Mouse (Mus musculus) cerebellum, adult 11-12 months (tissue): ENCODE data around the gene Ryr1.
A peak's percentile ranks its signal among the peaks of the same experiment; 100 is the strongest.

ENCODE experiments used
- DNase-seq: peaks from one replicate; pipeline ENCODE4 v3.0.0; 2022

Ryr1 gene

GRCm38 (mm10) chr7:29124970-29125369 lies at the start of gene Ryr1:
Gene Ryr1, minus strand, starts transcription at chr7:29125179.
- DNase-seq: no peak

- DNase-seq: peak; percentile 38
Measured at GRCm38 (mm10) chr7:29172390-29173016, 47.5 kb upstream of the Ryr1 start.

- DNase-seq: no peak
Measured at GRCm38 (mm10) chr7:29171562-29172097, 46.7 kb upstream of the Ryr1 start.

GRCm38 (mm10) chr7:29170755-29171561 lies 46.0 kb upstream of the Ryr1 start:
- DNase-seq: peak; percentile 47

- DNase-seq: peak; percentile 79
Measured at GRCm38 (mm10) chr7:29170066-29170754, 45.2 kb upstream of the Ryr1 start, which contains the start of the genes Ggn and Spred3. Gene Ggn, plus strand, starts transcription at chr7:29170210. Gene Spred3, minus strand, starts transcription at chr7:29170411.

- peak; percentile 86 for DNase-seq
Measured at GRCm38 (mm10) chr7:29169231-29170065, 44.5 kb upstream of the Ryr1 start.

- DNase-seq: peak; percentile 74
Measured at GRCm38 (mm10) chr7:29168791-29169230, 43.8 kb upstream of the Ryr1 start.

- peak; percentile 51 for DNase-seq
Measured at GRCm38 (mm10) chr7:29168121-29168695, 43.2 kb upstream of the Ryr1 start.

GRCm38 (mm10) chr7:29167656-29168055 lies 42.7 kb upstream of the Ryr1 start:
- peak; percentile 48 for DNase-seq

- DNase-seq: no peak
Measured at GRCm38 (mm10) chr7:29162750-29163525, 38.0 kb upstream of the Ryr1 start.

GRCm38 (mm10) chr7:29162294-29162693 lies 37.3 kb upstream of the Ryr1 start:
- DNase-seq: no peak

- peak; percentile 22 for DNase-seq
Measured at GRCm38 (mm10) chr7:29158264-29158663, 33.3 kb upstream of the Ryr1 start.

- DNase-seq: peak; percentile 90
Measured at GRCm38 (mm10) chr7:29155838-29156782, 31.1 kb upstream of the Ryr1 start, which contains the start of gene Fam98c. Gene Fam98c, minus strand, starts transcription at chr7:29156234.

GRCm38 (mm10) chr7:29155196-29155837 lies 30.3 kb upstream of the Ryr1 start:
- peak; percentile 93 for DNase-seq

GRCm38 (mm10) chr7:29154018-29154720 lies 29.2 kb upstream of the Ryr1 start:
- peak; percentile 49 for DNase-seq

- no peak for DNase-seq
Measured at GRCm38 (mm10) chr7:29151486-29151885, 26.5 kb upstream of the Ryr1 start.

GRCm38 (mm10) chr7:29148771-29149170 lies 23.8 kb upstream of the Ryr1 start:
- no peak for DNase-seq

- DNase-seq: no peak
Measured at GRCm38 (mm10) chr7:29146625-29147367, 21.8 kb upstream of the Ryr1 start.
